Mouse (Mus musculus): ENCODE results near the gene Efemp2. TPM values are rescaled to one million over a fixed set of nuclear protein-coding genes. Genes with fewer than 3 reads are reported as not detected.

Efemp2 gene
- polyA plus RNA-seq, 1 experiment, result 2.0 TPM

DNA sequence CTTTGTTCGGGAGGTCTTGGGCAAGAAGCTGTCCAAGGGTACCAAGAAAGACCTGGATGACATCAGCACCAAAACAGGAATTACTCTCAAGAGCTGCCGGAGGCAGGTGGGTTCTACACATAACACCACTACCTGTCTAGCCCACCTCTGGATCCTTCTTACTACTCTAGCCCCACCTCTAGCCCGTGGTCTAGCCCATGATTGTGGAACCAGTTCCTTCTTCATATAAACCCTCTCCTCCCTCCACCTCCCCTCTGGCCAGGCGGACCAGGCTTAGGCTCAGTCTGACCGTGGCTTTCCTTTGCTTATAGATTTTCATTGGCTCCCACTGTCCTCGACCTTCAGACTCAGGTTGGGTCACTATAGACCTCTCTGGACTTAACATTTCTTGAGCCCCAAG is 12.3 kb upstream of the Efemp2 start:
- no peaks in the 10 kb centered on the region for H3K27me3 ChIP-seq (replicated peaks)
- no peaks in the 10 kb centered on the region for H3K9me3 ChIP-seq
- H3K4me1 ChIP-seq, result peaks cover 66% of the 10 kb centered on the region
- peak overlapping the region; percentile 100 for H3K4me3 ChIP-seq (replicated peaks)
- TF ChIP-seq GATA1 (IDR thresholded peaks at IDR 0.05; ENCODE audit: borderline replicate concordance, low read length) (no peak), FLI1 (IDR thresholded peaks at IDR 0.05; ENCODE audit: low read length) (no peak)
- H3K36me3 ChIP-seq (replicated peaks; ENCODE audit: low read length), result peaks cover 51% of the 10 kb centered on the region

DNA sequence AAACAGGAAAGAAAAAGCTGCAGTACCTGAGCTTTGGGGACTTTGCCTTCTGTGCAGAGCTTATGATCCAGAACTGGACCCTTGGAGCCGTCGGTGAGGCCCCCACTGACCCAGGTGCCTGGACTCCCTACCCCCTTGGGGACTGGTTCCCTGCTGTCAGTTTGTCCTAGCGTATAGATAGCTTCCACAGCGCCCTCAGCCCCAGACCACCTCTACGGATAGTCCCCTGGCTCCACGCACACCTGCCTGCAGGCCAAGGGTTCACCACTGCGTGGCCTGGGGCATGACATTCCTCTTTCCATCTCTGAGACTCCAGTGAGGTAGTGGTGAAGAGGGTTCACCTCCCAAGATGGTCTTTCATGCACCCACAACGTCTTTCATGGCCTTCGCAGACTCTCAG is 10.5 kb upstream of the Efemp2 start:
- peaks cover 73% of the 10 kb centered on the region for H3K4me1 ChIP-seq
- peaks cover 67% of the 10 kb centered on the region for H3K36me3 ChIP-seq (replicated peaks; ENCODE audit: low read length)
- TF ChIP-seq FLI1 (IDR thresholded peaks at IDR 0.05; ENCODE audit: low read length) (no peak), GATA1 (IDR thresholded peaks at IDR 0.05; ENCODE audit: borderline replicate concordance, low read length) (no peak)
- no peak overlapping the region for H3K4me3 ChIP-seq (replicated peaks)
- H3K9me3 ChIP-seq, result no peaks in the 10 kb centered on the region
- H3K27me3 ChIP-seq (replicated peaks), result no peaks in the 10 kb centered on the region

DNA sequence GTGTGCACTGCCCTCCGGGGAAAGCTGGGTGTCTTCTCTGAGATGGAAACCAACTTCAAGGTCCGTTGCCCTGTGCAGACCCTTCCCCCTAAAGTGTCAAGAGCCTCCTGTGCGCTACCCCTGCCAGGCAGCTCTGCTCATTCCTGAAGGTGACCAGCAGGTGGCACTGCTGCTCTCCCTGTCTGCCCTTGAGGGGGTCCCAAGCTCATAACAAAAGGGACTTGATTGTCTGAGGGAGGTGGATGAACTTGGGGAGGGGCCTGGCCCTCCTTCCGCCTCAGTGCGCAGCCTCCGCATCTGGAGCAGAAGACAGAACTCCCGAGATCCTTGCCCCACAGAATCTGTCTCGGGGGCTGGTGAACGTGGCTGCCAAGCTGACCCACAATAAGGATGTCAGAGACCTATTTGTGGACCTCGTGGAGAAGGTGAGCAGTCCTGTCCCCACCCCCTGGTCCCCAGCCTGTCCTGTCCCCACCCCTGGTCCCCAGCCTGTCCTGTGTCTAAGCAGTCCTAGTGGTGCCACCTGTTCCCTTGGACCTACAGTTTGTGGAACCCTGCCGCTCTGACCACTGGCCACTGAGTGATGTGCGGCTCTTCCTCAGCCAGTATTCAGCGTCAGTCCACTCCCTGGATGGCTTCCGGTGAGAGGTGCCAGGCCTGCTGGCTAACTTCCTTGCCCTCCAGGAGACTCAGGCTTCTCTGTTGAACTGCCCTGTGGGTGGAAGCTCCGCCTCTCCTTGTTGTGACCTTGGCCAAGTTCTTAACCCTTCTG is 9.8 kb upstream of the Efemp2 start:
- Histone ChIP-seq H3K9me3 (no peaks in the 10 kb centered on the region), H3K36me3 (replicated peaks; ENCODE audit: low read length) (peaks cover 67% of the 10 kb centered on the region), H3K27me3 (replicated peaks) (no peaks in the 10 kb centered on the region), H3K4me3 (replicated peaks) (no peak overlapping the region), H3K4me1 (peaks cover 72% of the 10 kb centered on the region)
- no peak for TF ChIP-seq FLI1 (IDR thresholded peaks at IDR 0.05; ENCODE audit: low read length)
- no peak for TF ChIP-seq GATA1 (IDR thresholded peaks at IDR 0.05; ENCODE audit: borderline replicate concordance, low read length)

DNA sequence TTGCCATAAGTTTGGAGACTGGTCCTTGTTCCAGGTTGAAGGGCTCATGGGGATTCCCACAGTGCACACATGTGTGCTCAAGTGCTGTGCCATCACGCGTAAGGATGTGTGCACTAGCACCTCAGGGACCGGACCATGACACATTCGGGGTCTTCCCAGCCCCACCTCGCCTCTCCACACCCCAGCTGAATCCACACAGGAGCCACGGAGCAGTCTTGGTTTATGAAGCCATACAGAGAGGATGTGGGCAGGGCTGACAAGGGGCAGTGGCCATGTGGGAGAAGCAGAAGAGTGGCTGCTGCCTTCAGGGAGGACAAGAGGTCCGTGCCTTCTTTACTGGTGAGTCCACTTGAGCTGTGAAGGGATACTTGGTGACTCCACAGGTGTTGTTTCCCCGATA is 8.7 kb upstream of the Efemp2 start:
- no peak overlapping the region for H3K4me3 ChIP-seq (replicated peaks)
- H3K27me3 ChIP-seq (replicated peaks), result peaks cover 4% of the 10 kb centered on the region
- peaks cover 67% of the 10 kb centered on the region for H3K36me3 ChIP-seq (replicated peaks; ENCODE audit: low read length)
- H3K9me3 ChIP-seq, result no peaks in the 10 kb centered on the region
- no peak for TF ChIP-seq FLI1 (IDR thresholded peaks at IDR 0.05; ENCODE audit: low read length)
- no peak for TF ChIP-seq GATA1 (IDR thresholded peaks at IDR 0.05; ENCODE audit: borderline replicate concordance, low read length)
- H3K4me1 ChIP-seq, result peaks cover 68% of the 10 kb centered on the region

DNA sequence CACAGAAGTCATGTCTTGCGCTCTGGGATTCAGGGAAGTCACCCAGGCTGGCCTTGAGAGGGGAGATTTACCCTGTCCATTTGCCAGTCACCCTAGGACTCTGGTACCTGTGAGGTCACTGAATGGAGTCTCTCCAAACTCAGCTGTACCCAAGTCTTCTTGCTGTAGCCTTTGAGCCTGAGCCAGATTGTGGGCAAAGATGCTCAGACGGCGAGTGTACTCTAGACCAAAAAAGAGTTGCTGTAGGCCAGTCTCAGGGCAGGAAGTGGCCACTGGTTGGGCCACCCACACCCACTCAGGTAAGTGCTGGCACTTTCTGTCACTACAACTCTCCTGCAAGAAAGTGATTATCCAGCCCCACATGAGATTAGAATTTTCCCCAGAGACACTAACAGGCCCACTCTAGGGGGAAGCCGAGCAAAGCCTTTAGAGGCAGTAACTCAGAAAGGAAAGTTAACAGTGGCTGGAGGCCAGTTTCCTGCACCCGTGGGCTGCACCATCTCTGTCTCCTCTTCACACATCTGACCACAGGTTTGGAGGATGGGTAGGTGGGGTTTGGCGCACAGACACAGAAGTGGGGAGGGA is 6.7 kb upstream of the Efemp2 start:
- Histone ChIP-seq H3K9me3 (no peaks in the 10 kb centered on the region), H3K36me3 (replicated peaks; ENCODE audit: low read length) (peaks cover 61% of the 10 kb centered on the region), H3K4me3 (replicated peaks) (no peak overlapping the region), H3K27me3 (replicated peaks) (peaks cover 9% of the 10 kb centered on the region), H3K4me1 (peaks cover 57% of the 10 kb centered on the region)
- TF ChIP-seq FLI1 (IDR thresholded peaks at IDR 0.05; ENCODE audit: low read length), result no peak
- no peak for TF ChIP-seq GATA1 (IDR thresholded peaks at IDR 0.05; ENCODE audit: borderline replicate concordance, low read length)

DNA sequence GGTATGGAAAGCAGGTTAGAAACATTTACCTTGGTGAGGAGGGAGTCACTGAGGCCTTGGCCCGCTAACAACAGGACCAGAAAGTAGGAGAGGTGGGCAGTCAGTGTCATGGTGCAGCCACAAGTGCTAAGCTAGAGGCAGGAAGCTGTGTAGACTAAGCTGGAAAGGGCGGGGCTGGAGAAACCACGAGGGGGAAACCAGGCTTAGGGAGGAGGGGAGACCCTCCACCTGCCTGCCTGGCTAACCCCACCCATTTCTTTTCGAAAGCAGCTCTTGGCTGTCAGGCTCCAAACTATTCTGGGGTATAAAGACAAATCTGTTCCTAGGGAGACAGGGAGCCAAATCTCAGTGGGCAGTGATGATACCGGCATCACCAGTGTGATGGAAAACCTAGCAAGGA is 5.4 kb upstream of the Efemp2 start, which contains the start of gene Ctsw:
Ctsw (minus strand) TSS at position 134 of the 400 bp plus-strand sequence.
- H3K9me3 ChIP-seq, result 0 out of 2 replicates have a peak, but pooled peaks cover 3% of the 10 kb centered on the region
- peaks cover 58% of the 10 kb centered on the region for H3K4me1 ChIP-seq
- no peak within 1 kb of the TSS for H3K4me3 ChIP-seq (replicated peaks)
- H3K36me3 ChIP-seq (replicated peaks; ENCODE audit: low read length), result peaks cover 47% of the 10 kb centered on the region
- TF ChIP-seq FLI1 (IDR thresholded peaks at IDR 0.05; ENCODE audit: low read length) (no peak), GATA1 (IDR thresholded peaks at IDR 0.05; ENCODE audit: borderline replicate concordance, low read length) (no peak)
- H3K27me3 ChIP-seq (replicated peaks), result peaks cover 12% of the 10 kb centered on the region

DNA sequence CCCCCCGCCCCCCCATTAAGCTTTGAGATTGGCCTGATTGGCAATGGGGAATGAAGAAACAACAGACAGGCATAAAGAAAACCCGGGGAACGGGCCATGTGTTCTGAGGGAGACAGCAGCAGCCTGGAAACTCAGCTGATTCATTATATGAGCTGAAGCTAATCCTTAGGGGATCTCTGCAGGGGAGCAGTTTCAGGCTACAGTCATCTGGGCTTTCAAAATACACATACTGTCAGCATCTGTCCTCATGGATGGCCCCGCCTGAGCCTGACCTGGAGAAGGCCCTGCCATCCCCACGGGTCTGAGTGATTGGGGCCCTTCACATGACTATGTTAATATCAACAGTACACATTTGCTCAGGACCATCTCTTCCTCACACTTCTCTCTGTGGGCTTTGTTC is 1.9 kb upstream of the Efemp2 start:
- TF ChIP-seq GATA1 (IDR thresholded peaks at IDR 0.05; ENCODE audit: borderline replicate concordance, low read length) (no peak), FLI1 (IDR thresholded peaks at IDR 0.05; ENCODE audit: low read length) (no peak)

DNA sequence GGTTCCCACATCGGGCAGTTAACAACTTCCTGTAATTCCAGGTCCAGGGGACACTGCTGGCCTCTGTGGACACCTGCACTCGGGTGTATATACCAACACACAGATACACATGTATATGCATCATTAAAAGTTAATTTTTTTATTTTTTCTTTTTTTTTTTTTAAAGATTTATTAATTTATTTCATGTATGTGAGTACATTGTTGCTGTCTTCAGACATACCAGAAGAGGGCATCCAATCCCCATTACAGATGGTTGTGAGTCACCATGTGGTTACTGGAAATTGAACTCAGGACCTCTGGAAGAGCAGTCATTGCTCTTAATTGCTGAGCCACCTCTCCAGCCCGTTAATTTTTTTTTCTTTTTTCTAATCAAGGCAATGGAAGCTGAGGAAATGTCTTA is 897 bp upstream of the Efemp2 start:
- Histone ChIP-seq H3K4me1 (peaks cover 43% of the 10 kb centered on the region), H3K27me3 (replicated peaks) (peaks cover 43% of the 10 kb centered on the region), H3K9me3 (0 out of 2 replicates have a peak, but pooled peaks cover 3% of the 10 kb centered on the region), H3K4me3 (replicated peaks) (no peak overlapping the region), H3K36me3 (replicated peaks; ENCODE audit: low read length) (peaks cover 2% of the 10 kb centered on the region)
- TF ChIP-seq FLI1 (IDR thresholded peaks at IDR 0.05; ENCODE audit: low read length), result no peak
- TF ChIP-seq GATA1 (IDR thresholded peaks at IDR 0.05; ENCODE audit: borderline replicate concordance, low read length), result no peak

More for the DNA sequence above, 1.9 kb upstream of the Efemp2 start:
- Histone ChIP-seq H3K36me3 (replicated peaks; ENCODE audit: low read length) (peaks cover 12% of the 10 kb centered on the region), H3K27me3 (replicated peaks) (peaks cover 39% of the 10 kb centered on the region), H3K9me3 (0 out of 2 replicates have a peak, but pooled peaks cover 3% of the 10 kb centered on the region), H3K4me1 (peaks cover 52% of the 10 kb centered on the region), H3K4me3 (replicated peaks) (no peak overlapping the region)

DNA sequence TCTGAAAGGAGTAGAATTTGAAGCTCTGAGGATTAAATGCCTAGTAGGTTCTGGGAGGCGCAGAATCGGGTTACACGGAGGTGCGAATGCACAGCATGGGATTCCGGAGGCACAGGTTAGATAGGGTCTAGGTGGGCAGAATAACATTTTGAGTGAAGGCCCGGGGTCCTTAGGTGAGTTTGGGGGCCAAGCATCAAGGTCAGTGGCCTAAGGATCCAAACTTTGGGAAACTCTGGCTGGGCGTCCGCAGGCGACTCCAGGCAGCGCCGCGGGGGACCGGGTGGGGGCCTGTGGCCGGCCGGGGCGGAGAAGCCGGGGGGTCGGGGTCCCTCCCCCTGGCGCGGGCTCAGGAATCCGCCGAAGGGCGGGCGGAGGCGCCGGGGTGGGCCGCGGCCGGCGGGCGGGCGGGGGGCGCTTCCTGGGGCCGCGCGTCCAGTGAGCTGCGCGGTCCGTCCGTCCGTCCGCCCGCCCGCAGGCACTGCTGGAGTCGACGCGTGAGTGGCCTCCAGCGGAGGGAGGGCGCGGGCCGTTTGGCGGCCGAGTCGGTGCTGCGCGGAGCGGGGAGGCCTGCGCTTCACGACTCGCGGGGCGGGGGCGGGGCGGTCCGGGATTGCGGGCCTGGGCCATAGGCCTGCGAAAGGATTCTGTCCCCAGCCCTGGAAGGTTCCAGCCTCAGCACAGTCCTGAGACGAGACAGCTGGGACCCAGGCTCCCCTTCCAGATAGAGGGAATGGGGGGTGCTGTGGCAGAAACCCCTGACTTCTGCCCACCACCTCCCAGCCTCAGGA is 721 bp downstream of the Efemp2 start:
- H3K9me3 ChIP-seq, result 0 out of 2 replicates have a peak, but pooled peaks cover 3% of the 10 kb centered on the region
- no peaks in the 10 kb centered on the region for H3K36me3 ChIP-seq (replicated peaks; ENCODE audit: low read length)
- H3K4me1 ChIP-seq, result peaks cover 35% of the 10 kb centered on the region
- peaks cover 51% of the 10 kb centered on the region for H3K27me3 ChIP-seq (replicated peaks)
- TF ChIP-seq FLI1 (IDR thresholded peaks at IDR 0.05; ENCODE audit: low read length), result no peak
- TF ChIP-seq GATA1 (IDR thresholded peaks at IDR 0.05; ENCODE audit: borderline replicate concordance, low read length), result no peak
- H3K4me3 ChIP-seq (replicated peaks), result peak overlapping the region; percentile 84

Data from megakaryocyte, embryonic 14.5 days (primary cell).